Mouse (Mus musculus) fibroblast of lung, adult 2 months (primary cell): ENCODE results near the gene Rd3l.

Experiments used
- DNase-seq: peaks from one replicate; pipeline ENCODE4 v3.0.0-alpha.2; 2011; ENCODE audit warnings: low read depth

Gene Rd3l

GRCm38 (mm10) chr12:111980887-111981367 lies at the start of gene Rd3l:
TSS of gene Rd3l (minus strand) at chr12:111981317.
- DNase-seq = no peak

DNA sequence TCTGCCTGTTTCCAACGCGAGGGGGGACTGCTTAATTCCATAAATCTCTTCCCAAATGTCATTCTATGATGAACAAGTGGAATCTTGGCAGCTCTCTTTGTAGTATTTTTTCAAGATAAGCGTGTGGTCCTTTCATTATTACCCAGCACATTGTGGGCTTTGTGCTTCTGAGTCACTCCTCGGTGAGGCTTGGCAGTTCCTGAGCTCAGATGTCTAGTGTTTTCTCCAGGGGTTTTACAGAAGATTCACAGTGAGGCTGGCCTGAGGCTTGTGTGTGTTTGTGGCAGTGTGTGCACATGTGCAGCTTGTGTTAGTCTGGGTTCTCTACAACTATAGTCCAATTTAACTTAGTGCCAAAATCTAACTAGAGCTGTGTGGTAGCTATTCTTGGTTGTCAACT lies 46.3 kb upstream of the Rd3l start:
- DNase-seq = peak; percentile 11

DNA sequence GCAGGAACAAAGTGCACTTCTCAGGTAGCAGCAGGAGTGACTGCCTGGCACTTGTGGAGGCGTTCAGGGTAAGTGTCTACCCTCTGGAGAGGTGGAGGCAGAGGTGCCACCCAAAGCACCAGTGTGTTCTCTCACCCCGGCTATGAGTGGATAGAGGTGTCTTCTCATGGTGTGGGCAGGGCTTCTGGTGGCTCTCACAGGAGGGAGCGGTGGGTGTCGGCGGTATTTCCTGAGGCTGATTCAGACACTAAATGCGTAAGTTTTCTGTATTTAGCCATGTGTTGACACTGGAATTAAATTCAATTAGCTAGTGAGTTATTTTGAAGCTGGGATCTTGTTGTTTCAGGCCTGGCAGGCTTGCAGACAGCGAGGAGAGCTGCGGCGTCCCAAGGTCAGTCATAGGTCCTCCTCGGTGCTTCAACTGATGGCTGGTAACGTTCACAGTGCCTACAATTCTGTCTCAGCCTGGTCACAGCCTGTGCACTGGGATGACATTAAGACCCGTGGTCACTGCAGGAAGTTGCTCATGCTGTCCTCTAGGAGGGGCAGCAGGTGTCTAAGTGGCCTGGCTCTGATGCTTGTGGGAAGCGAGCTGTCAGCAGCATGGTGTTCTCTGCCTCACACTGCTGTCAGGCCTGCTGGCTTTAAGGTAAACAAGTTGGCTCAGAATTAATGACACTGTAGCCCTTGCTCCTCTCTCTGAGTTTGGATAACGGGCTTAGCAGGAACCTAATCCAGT lies 45.0 kb upstream of the Rd3l start:
- no peak for DNase-seq

- DNase-seq = no peak
Measured at GRCm38 (mm10) chr12:112025457-112025856, 44.3 kb upstream of the Rd3l start.

- no peak for DNase-seq
Measured at GRCm38 (mm10) chr12:112024581-112025310, 43.6 kb upstream of the Rd3l start.

GRCm38 (mm10) chr12:112023306-112023705 lies 42.2 kb upstream of the Rd3l start:
- DNase-seq = no peak

DNA sequence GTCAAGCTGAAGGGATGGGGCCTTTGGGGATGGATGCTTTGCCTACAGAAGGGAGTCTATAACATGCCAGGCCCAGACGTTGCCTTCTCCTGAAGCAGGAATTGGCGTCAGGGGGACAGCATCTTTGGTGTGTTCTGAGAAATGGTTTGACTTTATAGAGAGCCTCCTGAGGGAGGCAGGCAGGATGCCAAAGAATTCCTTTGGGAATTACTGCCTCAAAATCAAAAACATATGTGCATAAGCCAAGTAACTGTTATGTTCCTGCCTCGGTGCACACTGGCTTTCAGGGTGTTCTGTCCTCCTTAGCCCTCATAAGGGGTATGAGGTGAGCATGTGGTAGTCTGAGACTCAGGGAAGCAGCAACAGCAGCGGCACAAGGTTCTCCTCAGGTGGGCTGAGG lies 35.2 kb upstream of the Rd3l start:
- DNase-seq = no peak

GRCm38 (mm10) chr12:112013271-112013801 lies 32.2 kb upstream of the Rd3l start:
- no peak for DNase-seq

DNA sequence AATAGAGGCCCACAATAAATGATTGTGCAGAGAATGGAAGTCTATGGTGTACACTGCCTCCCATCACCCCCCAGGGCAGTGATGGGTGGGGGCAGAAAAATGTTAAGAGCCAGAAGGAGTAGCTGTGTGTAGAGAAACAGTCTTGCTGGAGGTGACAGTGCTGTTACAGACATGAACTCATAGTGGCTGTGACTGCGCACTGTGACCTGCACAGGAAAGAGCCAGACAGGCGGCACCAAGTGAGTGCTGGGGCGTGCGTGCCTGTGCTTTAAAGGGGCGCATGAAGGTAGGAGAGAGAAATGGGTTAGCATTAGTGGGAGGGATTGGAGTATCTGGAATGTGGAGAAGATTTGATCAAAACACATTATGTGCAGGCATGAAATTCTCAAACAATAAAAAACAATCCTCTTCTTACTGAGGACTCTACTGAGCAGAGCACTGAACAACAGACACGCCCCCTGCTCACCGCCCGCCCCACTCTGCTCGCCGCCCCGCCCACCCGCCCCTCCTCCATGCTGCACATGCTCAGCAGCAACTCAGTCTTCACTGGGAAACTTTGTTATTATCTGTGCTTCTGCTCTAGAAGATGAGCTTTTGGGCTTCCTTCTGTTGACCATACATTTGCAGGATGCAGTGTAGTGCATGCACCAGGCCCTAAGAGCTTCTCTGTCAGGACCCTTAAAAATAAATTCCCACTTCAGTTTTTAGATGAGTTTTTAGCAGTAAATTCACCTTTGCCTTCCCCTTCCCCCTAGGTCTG lies 31.6 kb upstream of the Rd3l start:
- DNase-seq = no peak

- DNase-seq = peak; percentile 19
Measured at GRCm38 (mm10) chr12:112001223-112001622, 20.1 kb upstream of the Rd3l start.

GRCm38 (mm10) chr12:111999735-112000134 lies 18.6 kb upstream of the Rd3l start:
- DNase-seq = no peak

DNA sequence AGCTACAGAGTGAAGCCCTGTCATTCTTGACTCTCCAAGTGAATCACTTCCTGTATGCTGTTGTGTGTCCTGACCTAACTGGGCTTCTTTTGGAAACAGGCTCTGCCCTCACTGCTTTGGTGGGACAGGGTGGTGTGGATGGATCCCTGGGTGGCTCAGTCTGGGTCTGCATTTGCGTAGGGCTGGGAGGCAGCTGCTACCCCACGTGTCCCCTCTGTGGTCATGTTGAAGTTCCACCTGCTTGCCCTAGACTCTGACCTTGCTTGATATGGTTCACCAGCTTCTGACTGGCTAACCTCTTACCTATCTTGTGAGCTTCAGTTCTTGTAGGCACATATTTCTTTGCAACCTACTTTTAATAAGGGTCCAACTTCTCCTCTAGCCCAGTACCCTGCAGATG lies 14.0 kb upstream of the Rd3l start:
- no peak for DNase-seq

- no peak for DNase-seq
Measured at GRCm38 (mm10) chr12:111992626-111993025, 11.5 kb upstream of the Rd3l start.

- DNase-seq = no peak
Measured at GRCm38 (mm10) chr12:111986756-111987155, 5.6 kb upstream of the Rd3l start.

GRCm38 (mm10) chr12:111983165-111983564 lies 2.0 kb upstream of the Rd3l start:
- DNase-seq = no peak

DNA sequence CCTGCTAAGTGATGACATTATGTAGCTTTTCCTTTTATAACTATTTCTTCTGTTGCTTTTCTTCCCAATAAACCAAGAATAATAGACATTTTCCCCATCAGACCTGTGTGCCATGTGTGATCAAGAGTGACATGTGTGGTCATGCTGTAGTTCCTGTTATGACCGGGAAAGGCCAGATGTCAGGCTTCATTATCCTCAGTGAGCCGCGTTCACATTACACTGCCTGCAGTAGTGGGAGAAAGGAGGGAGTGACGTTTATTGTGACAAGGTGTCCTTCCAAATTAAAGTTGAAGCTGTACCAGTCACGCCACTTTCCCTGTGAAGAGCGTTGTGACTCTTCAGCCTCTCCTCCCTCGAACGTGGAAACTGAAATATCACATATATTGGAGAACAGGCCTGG lies 714 bp upstream of the Rd3l start:
- DNase-seq = no peak

DNA sequence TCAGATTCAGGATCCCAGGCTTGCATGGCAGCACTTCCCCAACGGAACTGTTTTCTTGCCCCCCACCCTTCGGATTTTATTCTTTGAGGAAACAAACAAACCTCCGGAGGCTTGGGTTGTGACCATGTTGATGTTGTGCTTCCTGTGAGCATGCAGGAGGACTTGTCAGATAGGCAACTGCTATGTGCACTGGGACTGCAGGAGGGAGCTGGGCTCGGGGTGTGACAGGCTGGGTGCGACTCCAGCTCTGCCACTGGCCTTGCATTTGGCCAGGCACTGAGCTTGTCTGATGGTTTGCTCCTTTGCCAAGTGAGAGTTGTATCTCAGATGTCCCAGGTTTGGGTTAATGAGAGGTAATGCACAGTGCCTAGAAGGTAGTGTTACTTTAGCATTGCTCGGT lies 2.8 kb downstream of the Rd3l start:
- no peak for DNase-seq

DNA sequence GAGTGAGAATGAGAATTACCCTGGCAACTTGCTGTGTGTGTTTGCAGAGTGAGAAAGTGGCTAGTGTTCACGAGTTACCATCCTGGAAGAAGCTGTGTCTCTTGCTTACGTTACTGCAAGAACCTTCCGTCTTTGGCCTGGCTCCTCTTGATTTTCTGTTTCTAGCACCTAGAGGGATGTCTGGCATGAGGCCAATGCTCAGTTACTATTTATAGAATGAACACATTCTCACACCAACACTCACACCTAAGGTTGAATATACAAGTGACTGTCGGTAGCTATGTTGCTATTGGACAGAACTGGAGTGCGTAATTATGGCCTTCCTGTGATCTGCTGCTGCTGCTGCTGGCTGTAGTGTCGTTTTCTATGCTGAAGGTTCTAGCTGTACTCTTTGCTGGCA lies 4.0 kb downstream of the Rd3l start:
- no peak for DNase-seq

DNA sequence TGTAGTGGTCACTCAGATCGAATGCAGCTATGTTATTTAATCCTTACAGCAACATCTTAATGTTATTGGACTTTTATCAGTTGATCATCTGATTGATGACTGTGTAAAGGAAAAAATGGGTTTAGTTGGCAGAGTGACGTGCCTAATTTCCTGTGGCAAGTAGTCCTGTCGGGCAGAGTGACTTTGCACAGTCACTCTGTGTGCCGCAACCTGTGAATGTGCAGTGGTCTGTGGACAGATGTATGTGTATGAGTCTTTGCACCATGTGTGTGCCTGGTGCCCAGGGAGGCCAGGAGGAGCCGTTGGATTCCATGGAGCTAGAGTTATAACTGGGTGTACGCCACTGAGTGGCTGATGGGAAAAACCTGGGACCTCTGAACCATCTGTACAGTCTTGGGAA lies 6.5 kb downstream of the Rd3l start:
- DNase-seq = no peak

GRCm38 (mm10) chr12:111972504-111972903 lies 8.6 kb downstream of the Rd3l start:
- DNase-seq = no peak

- DNase-seq = no peak
Measured at GRCm38 (mm10) chr12:111971231-111971686, 9.9 kb downstream of the Rd3l start, which contains the start of gene Tdrd9. TSS of gene Tdrd9 (plus strand) at chr12:111971559.

DNA sequence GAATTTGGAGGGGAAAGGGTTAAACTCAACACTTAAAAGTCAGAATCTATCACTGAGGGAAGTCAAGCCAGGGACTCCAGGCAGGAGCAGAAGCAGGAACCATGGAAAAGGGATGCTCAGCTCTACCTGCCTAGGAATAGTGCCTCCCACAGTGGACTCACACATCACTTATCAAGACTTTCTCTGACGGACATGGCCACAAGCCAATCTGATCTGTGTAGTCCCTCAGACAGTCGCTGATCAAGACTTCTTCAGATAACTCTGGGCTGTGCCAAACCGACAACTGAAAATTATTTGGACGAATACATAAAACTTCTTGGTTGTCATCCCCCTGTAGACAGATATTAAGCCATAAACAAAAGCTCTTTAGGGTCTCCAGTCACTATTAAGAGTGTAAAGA lies 11.0 kb downstream of the Rd3l start:
- DNase-seq = no peak
